Mouse (Mus musculus) lung, postnatal 14 days (tissue): Measurements from ENCODE around the gene Emg1.
A peak's percentile ranks its signal among the peaks of the same experiment; 100 is the strongest.
"Not testable (repeated sequence)": the region's sequence is repeated elsewhere in the genome, so short reads cannot be mapped to it uniquely, and the experiment has no call there.

Experiments
- DNase-seq: peaks from one replicate; pipeline ENCODE4 v3.0.0; 2021

Emg1 gene

DNA sequence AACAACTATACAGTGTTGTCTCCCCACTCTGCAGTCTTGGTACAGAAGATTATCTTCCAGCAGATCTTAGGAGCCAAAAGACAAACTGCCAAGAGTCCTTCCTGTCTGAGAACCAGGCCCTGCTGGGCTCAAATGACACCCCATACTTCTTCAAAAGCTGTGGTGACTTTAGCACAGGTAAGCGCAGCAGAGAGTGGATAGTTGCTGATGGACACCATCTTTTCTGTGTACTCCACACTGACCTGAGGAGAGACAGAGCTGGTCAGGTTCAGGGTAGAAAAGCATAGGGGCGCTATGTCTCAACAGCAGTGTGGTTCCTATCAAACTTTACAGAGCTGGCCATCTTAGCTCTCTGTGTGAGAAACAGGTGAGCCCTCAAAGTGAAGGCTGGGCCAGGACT, 7.6 kb downstream of the Emg1 start:
- no peak for DNase-seq

DNA sequence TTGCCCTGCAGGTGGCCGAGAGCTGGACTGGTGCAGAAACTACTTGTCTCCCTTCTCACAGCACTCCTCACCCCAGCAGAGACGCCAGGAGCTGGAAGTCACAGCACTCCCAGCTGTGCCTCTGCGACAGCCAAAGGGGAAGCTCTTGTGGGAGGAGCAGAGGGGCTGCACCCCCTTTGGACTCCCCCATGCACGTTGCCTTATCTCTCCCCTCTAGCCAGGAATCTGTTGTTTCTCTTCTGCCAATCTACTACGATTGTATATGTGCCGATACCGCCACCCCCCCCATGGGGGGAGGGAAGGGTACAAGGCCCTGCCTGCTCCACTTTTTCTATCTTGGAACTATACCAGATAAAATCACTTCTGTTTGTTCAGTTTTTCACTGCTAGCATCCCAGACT, 8.2 kb downstream of the Emg1 start:
- no peak for DNase-seq

DNA sequence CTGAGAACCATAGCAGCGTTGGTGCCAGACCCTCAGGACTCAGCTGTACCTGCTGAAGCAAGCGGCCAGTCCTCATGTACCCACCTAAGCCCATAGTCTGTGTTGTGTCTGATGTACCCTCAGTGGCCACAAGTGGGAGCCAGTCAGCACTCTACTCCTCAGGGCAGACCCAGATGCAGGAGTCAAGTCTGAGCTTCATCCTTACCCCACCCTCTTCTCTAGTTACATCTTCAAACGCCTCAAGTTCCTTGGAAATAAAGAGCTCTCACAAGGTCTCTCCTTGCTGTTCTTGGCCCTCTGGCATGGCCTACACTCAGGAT, 9.2 kb downstream of the Emg1 start:
- peak; percentile 77 for DNase-seq

DNA sequence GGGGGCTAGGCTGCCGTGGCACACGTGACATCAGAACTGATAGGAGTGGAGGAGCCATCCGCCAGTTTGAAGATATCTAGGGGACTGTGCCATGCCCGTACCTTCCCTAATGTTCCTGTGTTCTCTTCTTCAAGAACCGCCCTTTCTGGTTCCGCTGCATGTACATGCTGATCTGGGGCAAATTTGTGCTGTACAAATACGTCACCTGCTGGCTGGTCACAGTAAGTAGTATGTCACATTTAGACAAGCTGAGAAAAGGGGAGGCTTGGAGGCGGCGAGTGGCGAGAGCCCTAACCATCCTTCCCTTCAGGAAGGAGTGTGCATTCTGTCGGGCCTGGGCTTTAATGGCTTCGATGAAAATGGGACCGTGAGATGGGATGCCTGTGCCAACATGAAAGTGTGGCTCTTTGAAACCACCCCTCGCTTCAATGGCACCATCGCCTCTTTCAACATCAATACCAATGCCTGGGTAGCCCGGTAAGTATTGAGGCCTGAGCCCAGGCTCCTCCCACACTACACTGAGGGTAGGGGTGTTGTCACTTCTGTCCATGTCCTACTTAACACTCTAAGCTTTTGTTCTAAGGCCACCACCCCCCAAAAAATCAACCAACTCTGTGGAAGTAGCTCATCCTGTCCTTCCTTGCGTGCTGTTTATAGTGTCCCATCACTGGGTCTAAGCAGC, 9.7 kb downstream of the Emg1 start:
- DNase-seq, result no peak

DNA sequence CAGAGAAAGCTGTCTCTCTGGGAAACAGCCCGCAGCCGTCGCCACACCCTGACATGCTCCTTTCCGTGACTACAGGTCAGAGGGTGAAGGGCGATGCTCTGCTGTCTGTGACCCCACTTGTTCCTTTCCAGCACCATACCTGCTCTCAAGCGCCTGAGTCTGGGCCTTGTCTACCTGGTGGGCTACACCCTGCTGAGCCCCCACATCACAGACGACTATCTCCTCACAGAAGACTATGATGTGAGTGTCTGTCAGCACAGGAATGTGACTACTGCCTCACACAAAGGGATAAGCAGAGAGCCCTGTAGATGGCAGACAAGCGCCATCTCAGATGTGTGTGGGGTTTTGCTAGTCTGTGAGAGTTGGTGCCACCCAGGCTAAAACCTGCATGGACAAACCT, 10.6 kb downstream of the Emg1 start:
- no peak for DNase-seq

- DNase-seq, result peak; percentile 68
These were observed 11.9 kb downstream of the Emg1 start for GRCm38 (mm10) chr6:124699962-124700610.

GRCm38 (mm10) chr6:124699366-124699765, 12.6 kb downstream of the Emg1 start:
- no peak for DNase-seq

DNA sequence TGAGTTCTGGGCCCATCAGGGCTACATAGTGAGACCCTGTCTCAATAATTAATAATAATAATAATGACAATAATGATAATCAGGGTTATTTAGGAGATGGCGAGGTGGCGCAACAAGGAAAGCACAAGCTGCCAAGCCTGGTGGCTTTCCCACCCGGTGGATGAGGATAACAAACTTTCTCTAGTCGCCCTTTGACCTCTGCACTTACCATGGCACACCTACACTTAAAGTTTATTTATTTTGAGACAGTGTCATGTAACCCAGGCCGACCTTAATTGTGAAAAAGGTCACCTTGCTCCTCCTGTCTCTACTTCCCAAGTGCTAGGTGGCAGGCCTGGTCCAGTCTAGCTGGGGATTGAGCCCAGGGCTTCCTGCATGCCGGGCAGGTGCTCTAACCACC, 13.2 kb downstream of the Emg1 start:
- DNase-seq, result no peak

DNA sequence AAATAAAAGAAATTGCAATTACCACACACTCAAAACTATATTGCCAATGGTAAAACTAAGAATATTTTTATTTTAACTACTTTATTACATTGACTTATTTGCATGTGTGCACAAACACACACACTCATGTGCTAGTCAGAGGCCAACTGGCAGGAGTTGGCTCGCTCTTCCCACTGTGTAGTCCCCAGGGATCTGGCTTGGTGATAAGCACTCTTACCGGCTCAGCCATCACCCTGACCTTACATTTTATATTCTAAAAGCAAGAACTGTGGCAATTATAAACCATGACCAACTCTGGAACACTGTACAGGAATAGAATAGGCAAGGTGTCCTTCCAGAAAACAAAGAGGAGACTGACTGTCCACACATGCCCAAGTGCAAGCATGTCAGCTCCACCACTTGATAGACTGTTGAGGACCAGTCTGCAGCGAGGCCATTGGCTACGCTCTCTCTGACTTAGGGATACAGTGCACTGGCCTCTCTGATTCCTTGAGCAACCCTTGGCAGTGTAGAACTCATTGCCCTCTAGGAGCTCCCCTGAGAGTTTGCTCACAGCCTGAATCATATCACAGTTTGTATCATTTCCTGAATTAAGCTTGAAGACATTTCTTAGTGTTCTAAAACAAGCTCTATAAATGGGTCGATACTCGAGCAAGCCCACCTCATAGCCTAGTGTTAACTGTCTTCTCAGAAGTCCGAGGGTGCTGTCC, 15.4 kb downstream of the Emg1 start:
- DNase-seq, result no peak

DNA sequence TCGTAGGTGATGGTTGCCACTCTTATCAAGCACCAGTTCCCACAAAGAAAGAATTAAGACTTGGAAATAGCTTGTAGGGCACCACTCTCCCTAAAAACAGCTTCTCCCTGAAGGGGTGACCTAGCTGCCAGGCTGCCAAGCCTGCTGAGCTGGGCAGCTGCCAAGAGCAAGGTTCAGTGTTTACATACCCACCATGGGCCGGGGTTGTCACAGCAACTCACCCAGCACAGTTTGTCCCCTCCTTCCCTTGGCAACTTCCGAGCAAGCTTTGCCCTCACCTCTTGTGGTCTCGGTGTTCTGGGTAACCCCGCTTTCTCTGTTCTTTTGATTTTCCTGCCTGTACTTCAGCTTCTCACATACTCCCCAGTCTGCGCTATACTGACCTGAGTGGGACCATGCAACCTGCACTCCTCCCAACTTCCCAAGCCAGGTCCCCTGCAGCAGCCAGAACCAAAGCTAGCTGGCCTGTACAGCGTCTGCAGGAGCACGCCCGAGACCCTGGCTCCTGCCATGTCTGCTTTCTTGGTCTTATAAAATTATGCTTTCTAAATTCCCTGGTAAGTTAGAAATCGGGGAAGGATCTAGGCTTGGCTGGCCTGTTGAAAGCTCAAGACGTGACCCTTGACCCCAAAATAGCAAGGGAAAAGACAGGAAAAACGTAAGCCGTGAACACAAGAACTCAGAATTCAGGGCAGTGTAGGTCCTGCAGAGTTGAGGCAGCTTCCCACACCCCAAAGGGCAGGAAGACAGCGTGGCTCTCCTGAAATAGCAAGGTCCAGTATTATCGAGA, 17.6 kb downstream of the Emg1 start:
- peak; percentile 82 for DNase-seq

GRCm38 (mm10) chr6:124693243-124693981, 18.6 kb downstream of the Emg1 start:
- DNase-seq, result no peak

DNA sequence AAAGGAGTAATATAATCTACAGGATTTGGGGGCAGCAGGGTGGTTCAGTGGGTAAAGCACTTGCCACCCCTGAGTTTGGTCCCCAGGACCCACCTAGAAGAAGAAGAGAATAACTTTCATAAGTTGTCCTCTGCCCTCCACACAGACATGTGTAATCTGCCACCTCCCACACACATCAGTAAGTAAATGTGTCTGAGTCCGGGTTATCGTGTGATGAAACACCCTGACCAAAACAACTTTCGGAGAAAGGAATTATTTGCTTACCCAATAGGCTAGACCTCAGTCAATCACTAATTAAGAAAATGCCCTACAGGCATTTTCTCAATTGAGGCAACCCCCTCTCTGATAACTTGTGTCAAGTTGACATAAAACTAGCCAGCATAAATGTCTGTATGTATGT, 21.5 kb downstream of the Emg1 start:
- DNase-seq, result no peak

GRCm38 (mm10) chr6:124689011-124689410, 23.0 kb downstream of the Emg1 start:
- DNase-seq, result no peak

GRCm38 (mm10) chr6:124688151-124688758, 23.7 kb downstream of the Emg1 start:
- no peak for DNase-seq

- not testable (repeated sequence) for DNase-seq
These were observed 25.3 kb downstream of the Emg1 start for GRCm38 (mm10) chr6:124686644-124687043.

GRCm38 (mm10) chr6:124685606-124686386, 26.2 kb downstream of the Emg1 start:
- no peak for DNase-seq

- peak; percentile 69 for DNase-seq
These were observed 28.2 kb downstream of the Emg1 start for GRCm38 (mm10) chr6:124683591-124684417.

DNA sequence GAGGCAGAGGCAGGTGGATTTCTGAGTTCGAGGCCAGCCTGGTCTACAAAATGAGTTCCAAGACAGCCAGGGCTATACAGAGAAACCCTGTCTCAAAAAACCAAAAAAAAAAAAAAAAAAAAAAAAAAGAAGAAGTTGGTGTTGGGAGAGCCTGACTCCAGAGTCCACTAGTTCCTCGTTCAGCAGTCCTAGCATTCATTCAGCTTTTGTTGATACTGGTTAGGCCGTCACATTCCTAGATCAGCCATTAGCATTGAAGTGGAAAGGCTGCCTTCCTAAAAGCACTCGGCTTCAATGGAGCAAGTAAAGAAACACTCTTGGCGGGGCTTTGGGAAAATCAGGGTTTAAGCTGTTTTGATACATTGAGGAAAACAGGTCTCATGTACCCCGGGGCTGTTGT, 29.7 kb downstream of the Emg1 start:
- not testable (repeated sequence) for DNase-seq

- DNase-seq, result no peak
These were observed 32.5 kb downstream of the Emg1 start for GRCm38 (mm10) chr6:124679486-124679885.

DNA sequence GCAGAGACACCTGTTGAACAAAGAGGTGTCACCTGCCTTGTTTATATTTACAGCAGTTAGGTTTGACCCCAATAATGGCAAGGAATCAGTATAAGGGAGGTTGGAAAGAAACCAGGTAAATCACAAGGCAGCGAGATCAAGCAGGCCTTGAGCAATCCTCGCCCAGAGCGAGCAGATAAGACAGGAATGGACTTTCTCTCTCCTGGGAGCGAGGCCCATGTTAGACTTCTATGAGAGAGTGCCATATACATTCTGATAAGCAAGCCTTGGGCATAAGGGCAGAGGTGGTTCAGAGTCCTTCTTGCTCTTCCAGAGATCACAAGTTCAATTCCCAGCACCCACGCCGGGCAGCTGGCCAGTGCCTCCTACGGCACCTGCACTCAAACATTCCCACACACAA, 33.2 kb downstream of the Emg1 start:
- no peak for DNase-seq

GRCm38 (mm10) chr6:124676171-124676570, 35.8 kb downstream of the Emg1 start:
- no peak for DNase-seq
